Mouse (Mus musculus) forebrain, postnatal 0 days (tissue): ENCODE data around the gene Zfp706. TPM values are rescaled to one million over a fixed set of nuclear protein-coding genes. Genes with fewer than 3 reads are reported as not detected.

Source experiments
- ATAC-seq: fragments of 200-750 bp; cut with Nextera tagmentation; 2 replicates; pipeline ENCODE4 v1.8.0; 2017; ENCODE audit warnings: mild to moderate bottlenecking, moderate library complexity
- DNase-seq: peaks from one replicate; pipeline ENCODE4 v3.0.0-alpha.2; 2015
- H3K27ac ChIP-seq: fragments of 300-500 bp; sonication (generic); 2 replicates; pipeline ENCODE4 v1.5.1; 2014; ENCODE audit warnings: low read depth, mild to moderate bottlenecking, antibody characterized with exemption, low read length, moderate library complexity, mixed read lengths
- H3K27me3 ChIP-seq: fragments of 300-500 bp; sonication (generic); 2 replicates; pipeline ENCODE4 v1.6.1; 2014; ENCODE audit warnings: mild to moderate bottlenecking, low read length, mixed read lengths; ENCODE audit not compliant: insufficient read depth
- H3K36me3 ChIP-seq: fragments of 300-500 bp; sonication (generic); 2 replicates; pipeline ENCODE4 v1.6.1; 2014; ENCODE audit warnings: mild to moderate bottlenecking, moderate library complexity; ENCODE audit not compliant: insufficient read depth
- H3K4me1 ChIP-seq: fragments of 300-500 bp; sonication (generic); 2 replicates; pipeline ENCODE4 v1.6.1; 2014; ENCODE audit warnings: antibody characterized with exemption; ENCODE audit not compliant: insufficient read depth
- H3K4me2 ChIP-seq: fragments of 300-500 bp; sonication (generic); 2 replicates; pipeline ENCODE4 v1.6.1; 2014; ENCODE audit warnings: low read depth, mild to moderate bottlenecking, moderate library complexity
- H3K4me3 ChIP-seq: fragments of 300-500 bp; sonication (generic); 2 replicates; pipeline ENCODE4 v1.5.1; 2014; ENCODE audit warnings: low read depth, low read length, mixed read lengths
- H3K9ac ChIP-seq: fragments of 300-500 bp; sonication (generic); 2 replicates; pipeline ENCODE4 v1.6.1; 2014; ENCODE audit warnings: mild to moderate bottlenecking
- H3K9me3 ChIP-seq: fragments of 300-500 bp; sonication (generic); 2 replicates; pipeline ENCODE4 v1.6.1; 2016; ENCODE audit warnings: low read length
- CTCF ChIP-seq: sonication (generic); IDR thresholded peaks from 2 replicates; pipeline ENCODE4 v1.5.1; 2016; ENCODE audit warnings: antibody characterized with exemption, control low read depth, low read depth
- WGBS: fragments of 180-500 bp; shearing (Covaris S2); extraction: QIAGEN DNeasy Blood & Tissue Kit; methylation state at CpG from one replicate; pipeline ENCODE4 v1.1.7; 2014; 5-methylcytosine and 5-hydroxymethylcytosine counted together
- polyA plus RNA-seq: library from polyadenylated mRNA; unstranded; fragments of >200 nt; fragmentation: Nextera tagmentation; extraction: Ambion mirVana; gene quantifications from 2 replicates; pipeline ENCODE4 v1.2.1, GENCODE M21; 2015
- total RNA-seq: library from RNA; depleted of rRNA; stranded (reverse); fragments of >200 nt; gene quantifications from 2 replicates; pipeline ENCODE4 v1.2.3, GENCODE M21; 2014; rRNA removed

The Zfp706 gene
- total RNA-seq (66.6 and 71.0 TPM in 2 replicates), polyA plus RNA-seq (575 and 586 TPM in 2 replicates)

DNA sequence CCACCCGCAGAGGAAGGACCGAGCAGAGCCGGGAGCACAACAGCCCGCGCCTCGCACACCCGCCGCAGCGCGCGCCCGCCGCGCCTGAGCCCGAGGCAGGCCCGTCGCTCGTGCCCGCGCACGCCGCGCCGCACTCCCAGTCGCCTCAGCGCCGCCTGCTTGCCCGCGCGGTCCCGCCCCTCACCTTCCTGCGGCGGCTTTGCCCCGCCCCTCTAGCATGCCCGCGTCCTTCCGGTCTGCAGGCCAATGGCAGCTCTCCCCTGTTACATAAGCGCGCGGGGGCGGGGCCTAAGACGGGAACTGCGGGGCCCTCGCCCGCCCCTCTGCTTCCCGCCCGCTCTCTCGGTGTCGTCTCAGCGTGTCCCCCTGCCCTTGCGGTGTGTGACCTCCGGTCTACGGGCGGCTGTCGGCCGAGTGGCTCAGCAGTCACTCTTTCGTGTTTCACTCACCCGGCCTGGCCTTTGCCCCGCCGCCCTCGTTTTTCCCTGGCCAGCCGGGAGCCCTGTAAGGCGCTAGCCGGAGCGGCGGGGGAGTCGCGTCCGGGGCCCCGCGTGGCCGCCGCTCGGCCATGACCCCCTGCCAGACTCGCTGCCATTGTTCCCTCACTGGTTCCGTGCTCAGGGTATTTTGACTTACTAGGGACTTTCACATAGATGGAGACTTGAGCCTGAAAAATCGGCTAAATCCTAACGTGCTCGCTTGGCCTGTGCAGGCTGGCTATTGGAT, at the start of gene Zfp706:
Gene Zfp706, minus strand, starts transcription at position 541 of the 726 bp plus-strand sequence.
- Histone ChIP-seq H3K27ac (peak within 1 kb of the TSS; percentile 94), H3K9ac (peak within 1 kb of the TSS; percentile 79), H3K4me3 (peak within 1 kb of the TSS; percentile 62), H3K36me3 (peaks cover 4% of the 10 kb centered on the region; the same call in 1 of the 2 replicates), H3K27me3 (no peaks in the 10 kb centered on the region), H3K4me1 (peaks cover 8% of the 10 kb centered on the region), H3K9me3 (no peaks in the 10 kb centered on the region), H3K4me2 (peak within 1 kb of the TSS; percentile 61)
- DNase-seq (peak; percentile 99), ATAC-seq (peak; percentile 99)
- no peak for TF ChIP-seq CTCF
- WGBS: under 1% methylated on average over 59 of the region's 79 CpGs

DNA sequence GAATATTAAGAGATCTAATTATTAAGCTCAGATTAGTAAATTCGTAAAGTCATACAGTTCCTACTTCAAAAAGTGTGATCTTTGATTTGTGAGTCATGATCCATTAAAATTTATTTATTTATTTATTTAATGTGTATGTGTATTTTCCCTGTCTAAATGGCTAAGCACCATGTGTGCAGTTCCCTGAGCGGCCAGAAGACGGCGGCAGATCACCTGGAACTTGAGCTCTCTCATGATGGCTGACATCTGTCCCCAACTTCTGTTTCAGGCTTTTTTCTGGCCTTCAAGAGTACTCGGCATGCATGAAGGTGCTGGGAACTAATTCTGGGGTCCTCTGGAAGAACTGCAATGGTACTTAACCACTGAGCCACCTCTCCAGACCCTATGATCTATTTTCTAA, 47.0 kb upstream of the Zfp706 start:
- peak; percentile 39; the same call in 1 of the 2 replicates for TF ChIP-seq CTCF
- Histone ChIP-seq H3K9me3 (no peaks in the 10 kb centered on the region), H3K27ac (no peak overlapping the region), H3K27me3 (no peaks in the 10 kb centered on the region), H3K4me3 (no peak overlapping the region), H3K4me1 (peaks cover 19% of the 10 kb centered on the region), H3K9ac (no peak overlapping the region), H3K4me2 (no peak overlapping the region), H3K36me3 (no peaks in the 10 kb centered on the region)
- DNase-seq (no peak), ATAC-seq (no peak)
- 95% methylated on average over 5 of the region's 5 CpGs for WGBS

DNA sequence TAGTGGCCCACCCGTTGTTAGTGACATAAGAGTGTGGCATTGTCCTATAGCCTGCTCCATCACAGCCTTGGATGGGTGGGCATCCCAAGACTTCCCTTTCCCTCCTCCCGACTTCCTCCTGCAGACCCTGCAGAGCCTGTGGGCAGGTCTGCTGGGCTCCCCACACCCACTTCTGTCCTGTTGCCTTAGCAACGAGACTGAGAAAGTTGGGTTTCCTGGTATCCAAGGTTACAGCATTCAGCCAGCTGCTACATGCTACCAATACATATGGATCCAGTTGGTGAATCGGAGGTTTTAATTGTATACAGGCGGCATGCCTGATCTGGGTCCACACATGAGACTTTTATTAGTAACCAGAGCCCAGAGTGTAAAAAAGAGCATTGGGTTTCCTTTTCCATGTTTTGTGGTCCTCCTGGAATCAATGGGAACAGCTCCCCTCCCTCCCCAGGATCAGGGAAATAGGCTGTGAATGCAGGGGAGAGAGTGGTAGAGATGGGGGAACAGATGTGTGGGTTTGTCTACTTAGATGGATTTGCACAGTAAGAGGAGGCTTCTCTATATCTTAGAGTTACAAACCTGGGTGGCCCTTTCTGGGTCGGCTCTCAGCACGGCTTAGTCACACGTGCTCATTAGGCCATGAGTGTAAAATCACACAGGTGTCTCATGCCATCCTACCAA, 45.7 kb upstream of the Zfp706 start:
- 25% methylated on average over 8 of the region's 8 CpGs for WGBS
- H3K27me3 ChIP-seq: no peaks in the 10 kb centered on the region
- no peak overlapping the region for H3K9ac ChIP-seq
- peak; percentile 97 for ATAC-seq
- peak; percentile 91 for DNase-seq
- H3K4me1 ChIP-seq: peaks cover 19% of the 10 kb centered on the region
- no peaks in the 10 kb centered on the region for H3K9me3 ChIP-seq
- peak overlapping the region; percentile 75 for H3K27ac ChIP-seq
- no peaks in the 10 kb centered on the region for H3K36me3 ChIP-seq
- TF ChIP-seq CTCF: no peak
- no peak overlapping the region for H3K4me3 ChIP-seq
- peak overlapping the region; percentile 8; the same call in 1 of the 2 replicates for H3K4me2 ChIP-seq

DNA sequence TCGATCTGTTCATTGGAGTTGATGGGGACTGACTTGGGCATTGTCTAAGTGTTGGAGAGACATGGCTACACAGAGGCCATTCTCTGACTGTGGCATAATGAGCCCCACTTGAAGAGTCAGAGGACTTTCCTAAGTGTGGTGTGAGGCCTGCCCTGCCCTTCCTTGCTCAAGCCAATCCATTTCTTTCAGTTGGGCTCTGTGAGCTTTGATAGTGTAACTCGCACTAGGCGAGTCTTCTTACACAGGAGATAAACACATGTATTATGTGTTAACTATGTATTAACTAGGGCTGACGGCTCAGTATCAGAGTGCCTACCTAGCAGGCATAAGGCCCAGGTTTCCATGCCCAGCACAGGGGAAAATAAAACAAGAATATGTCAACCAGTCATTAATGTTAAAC, 39.8 kb upstream of the Zfp706 start:
- ATAC-seq: no peak
- H3K4me2 ChIP-seq: no peak overlapping the region
- 93% methylated on average over 4 of the region's 4 CpGs for WGBS

DNA sequence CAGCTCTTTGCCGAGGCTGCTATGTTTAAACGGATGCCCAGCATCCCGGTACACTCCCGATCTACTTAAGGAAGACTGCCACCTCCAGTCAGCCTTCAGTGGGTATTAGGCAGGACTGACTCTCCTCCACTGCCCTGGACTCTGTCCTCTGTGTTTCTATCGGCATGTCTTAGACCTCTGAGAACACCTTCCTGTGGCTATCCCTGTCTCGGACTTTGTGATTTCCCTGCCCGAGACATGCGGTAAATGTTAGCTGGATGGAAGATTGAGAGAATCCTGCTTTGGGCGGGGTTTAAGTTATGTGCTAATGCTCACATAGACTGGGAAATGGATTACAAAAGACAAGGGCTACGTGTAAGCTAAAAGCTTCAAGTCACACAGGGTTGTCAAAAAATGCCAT, 39.0 kb upstream of the Zfp706 start:
- H3K36me3 ChIP-seq: no peaks in the 10 kb centered on the region
- no peak for ATAC-seq
- H3K27me3 ChIP-seq: no peaks in the 10 kb centered on the region
- 90% methylated on average over 10 of the region's 10 CpGs for WGBS
- no peak overlapping the region for H3K27ac ChIP-seq
- no peak overlapping the region for H3K9ac ChIP-seq
- DNase-seq: no peak
- no peak overlapping the region for H3K4me2 ChIP-seq
- no peak for TF ChIP-seq CTCF
- no peaks in the 10 kb centered on the region for H3K4me1 ChIP-seq
- no peak overlapping the region for H3K4me3 ChIP-seq
- no peaks in the 10 kb centered on the region for H3K9me3 ChIP-seq

More for the DNA sequence above, 39.8 kb upstream of the Zfp706 start:
- H3K4me1 ChIP-seq: 0 out of 2 replicates have a peak, but pooled peaks cover under 1% of the 10 kb centered on the region
- no peak for DNase-seq
- no peaks in the 10 kb centered on the region for H3K9me3 ChIP-seq
- H3K27ac ChIP-seq: no peak overlapping the region
- no peak overlapping the region for H3K9ac ChIP-seq
- no peak for TF ChIP-seq CTCF
- H3K36me3 ChIP-seq: no peaks in the 10 kb centered on the region
- no peak overlapping the region for H3K4me3 ChIP-seq
- H3K27me3 ChIP-seq: no peaks in the 10 kb centered on the region

DNA sequence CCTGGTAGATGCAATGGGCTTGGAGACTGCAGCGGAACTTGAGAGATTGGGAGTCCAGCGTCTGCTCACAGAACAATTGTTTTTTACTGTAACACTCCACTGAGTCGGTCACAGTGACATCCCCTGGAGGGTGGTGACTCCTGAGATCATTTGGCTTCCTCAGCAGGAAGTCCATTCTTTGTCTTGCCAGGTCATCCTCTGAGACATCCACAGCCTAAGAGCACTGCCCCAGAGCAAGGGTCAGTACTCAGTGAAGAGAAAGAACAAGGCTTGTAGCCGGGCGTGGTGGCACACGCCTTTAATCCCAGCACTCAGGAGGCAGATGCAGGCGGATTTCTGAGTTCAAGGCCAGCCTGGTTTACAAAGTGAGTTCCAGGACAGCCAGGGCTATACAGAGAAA, 38.6 kb upstream of the Zfp706 start:
- H3K27ac ChIP-seq: 0 out of 2 replicates have a peak overlapping the region, but pooled peaks have one; percentile 42
- no peak for DNase-seq
- WGBS: 87% methylated on average over 7 of the region's 7 CpGs
- no peak overlapping the region for H3K4me2 ChIP-seq
- no peak for ATAC-seq
- TF ChIP-seq CTCF: no peak
- H3K27me3 ChIP-seq: no peaks in the 10 kb centered on the region
- no peaks in the 10 kb centered on the region for H3K4me1 ChIP-seq
- no peaks in the 10 kb centered on the region for H3K9me3 ChIP-seq
- H3K9ac ChIP-seq: no peak overlapping the region
- no peak overlapping the region for H3K4me3 ChIP-seq
- H3K36me3 ChIP-seq: no peaks in the 10 kb centered on the region

DNA sequence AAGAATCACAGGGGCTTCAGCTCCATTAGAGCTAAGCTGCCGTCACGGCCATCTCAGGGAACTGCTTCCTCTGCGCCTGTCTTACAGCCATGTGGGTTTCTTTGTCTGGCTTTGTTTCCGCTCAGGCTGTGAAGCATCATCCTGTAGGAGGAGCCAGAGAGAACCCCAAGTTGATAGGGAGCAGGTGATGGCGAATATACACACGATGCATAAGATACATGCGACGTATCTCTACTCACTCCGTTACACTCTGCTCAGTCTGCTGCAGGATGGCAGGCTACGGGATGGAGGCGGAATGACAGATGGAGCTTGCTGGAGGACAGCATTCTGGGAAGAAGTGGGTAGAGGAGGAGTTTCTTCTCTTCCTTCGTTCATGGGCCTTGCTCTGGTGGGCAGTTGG, 37.9 kb upstream of the Zfp706 start:
- Histone ChIP-seq H3K27ac (peak overlapping the region; percentile 42), H3K4me3 (no peak overlapping the region), H3K9me3 (no peaks in the 10 kb centered on the region), H3K4me1 (no peaks in the 10 kb centered on the region), H3K27me3 (no peaks in the 10 kb centered on the region), H3K9ac (no peak overlapping the region), H3K36me3 (no peaks in the 10 kb centered on the region), H3K4me2 (no peak overlapping the region)
- peak; percentile 78 for ATAC-seq
- 60% methylated on average over 12 of the region's 12 CpGs for WGBS
- peak; percentile 54 for TF ChIP-seq CTCF
- DNase-seq: peak; percentile 75
